Mouse (Mus musculus): ENCODE data around the gene Mrpl1. TPM values are rescaled to one million over a fixed set of nuclear protein-coding genes. Genes with fewer than 3 reads are reported as not detected.

Mrpl1 gene
- total and polyA plus RNA-seq, 3 experiments: 3.1 to 50.9 (median 42.5) TPM

DNA sequence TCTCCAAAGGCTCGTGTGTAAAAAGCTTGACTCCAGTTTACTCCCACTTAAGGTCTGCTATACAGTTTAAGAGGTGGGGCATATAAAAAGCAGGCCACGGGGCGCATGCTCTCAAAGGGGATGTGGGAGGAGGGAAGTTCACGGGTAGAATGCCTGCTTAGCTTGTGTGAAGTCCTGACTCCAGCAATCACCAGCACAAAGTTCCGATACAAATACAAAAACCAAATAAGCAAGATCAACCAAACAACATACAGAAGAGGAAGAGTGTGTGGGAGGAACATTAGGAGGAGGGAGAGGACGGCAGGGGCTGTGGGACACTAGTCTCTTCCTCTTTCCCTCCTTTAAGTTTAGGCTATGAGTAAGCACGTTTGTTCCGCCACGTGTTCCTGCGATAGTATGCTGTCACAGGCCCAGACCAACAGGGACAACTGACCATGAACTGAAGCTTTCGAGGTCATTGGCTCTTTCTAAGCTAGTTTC, 32.4 kb upstream of the Mrpl1 start:
- DNase-seq (ENCODE audit: low spot score): peak; percentile 27
- Histone ChIP-seq H3K4me1 (ENCODE audit: insufficient read depth, low read depth, low read length) (peaks cover 18% of the 10 kb centered on the region), H3K27me3 (ENCODE audit: insufficient read depth, low read length) (no peaks in the 10 kb centered on the region; the same call in 1 of the 2 replicates), H3K4me3 (ENCODE audit: low read depth, low read length) (no peak overlapping the region), H3K9me3 (replicated peaks) (no peaks in the 10 kb centered on the region), H3K36me3 (replicated peaks) (no peaks in the 10 kb centered on the region)
- ATAC-seq (ENCODE audit: extremely low read depth, insufficient number of reproducible peaks, low FRiP score, poor library complexity, severe bottlenecking): peak; percentile 70
- no peak for TF ChIP-seq POLR2AphosphoS5 (IDR thresholded peaks at IDR 0.05; ENCODE audit: insufficient replicate concordance, low read depth, low read length)
- TF ChIP-seq CTCF (IDR thresholded peaks at IDR 0.05; ENCODE audit: low read depth, low read length): no peak
- no peak for TF ChIP-seq GATA2 (IDR thresholded peaks at IDR 0.05; ENCODE audit: borderline replicate concordance, low read depth, low read length)
- no peak for TF ChIP-seq GATA1 (IDR thresholded peaks at IDR 0.05; ENCODE audit: borderline replicate concordance, low read length)
- no peak for TF ChIP-seq TAL1 (conservative IDR thresholded peaks at IDR 0.05; ENCODE audit: low read depth, low read length)

DNA sequence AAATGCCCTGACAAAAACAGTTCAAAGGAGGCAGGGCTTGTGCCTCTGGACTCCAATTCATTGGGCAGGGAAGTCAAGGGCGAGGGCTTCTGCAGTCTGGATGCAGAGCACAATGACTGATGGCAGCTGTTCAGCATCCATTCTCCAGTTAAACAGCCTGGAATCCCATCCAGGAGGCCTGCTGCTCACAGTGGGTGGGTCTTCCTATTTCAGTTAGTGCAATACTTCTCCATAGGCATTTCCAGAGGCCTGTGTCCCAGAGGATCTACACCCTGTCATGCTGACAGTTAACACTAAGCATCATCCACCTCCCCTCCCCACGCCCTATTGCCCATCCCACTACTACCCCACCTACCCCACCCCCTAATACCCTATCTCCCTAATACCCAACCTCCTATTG, 26.1 kb upstream of the Mrpl1 start:
- ATAC-seq (ENCODE audit: extremely low read depth, insufficient number of reproducible peaks, low FRiP score, poor library complexity, severe bottlenecking): no peak
- Histone ChIP-seq H3K36me3 (replicated peaks) (no peaks in the 10 kb centered on the region), H3K9me3 (replicated peaks) (no peaks in the 10 kb centered on the region), H3K4me1 (ENCODE audit: insufficient read depth, low read depth, low read length) (peaks cover 16% of the 10 kb centered on the region), H3K4me3 (ENCODE audit: low read depth, low read length) (no peak overlapping the region), H3K27me3 (ENCODE audit: insufficient read depth, low read length) (peaks cover 8% of the 10 kb centered on the region)
- no peak for TF ChIP-seq POLR2AphosphoS5 (IDR thresholded peaks at IDR 0.05; ENCODE audit: insufficient replicate concordance, low read depth, low read length)
- TF ChIP-seq CTCF (IDR thresholded peaks at IDR 0.05; ENCODE audit: low read depth, low read length): no peak
- no peak for TF ChIP-seq GATA2 (IDR thresholded peaks at IDR 0.05; ENCODE audit: borderline replicate concordance, low read depth, low read length)
- DNase-seq (ENCODE audit: low spot score): no peak

GRCm38 (mm10) chr5:96183987-96184386, 25.3 kb upstream of the Mrpl1 start:
- no peak overlapping the region for H3K4me3 ChIP-seq (ENCODE audit: low read depth, low read length)
- ATAC-seq (ENCODE audit: extremely low read depth, insufficient number of reproducible peaks, low FRiP score, poor library complexity, severe bottlenecking) (no peak), DNase-seq (ENCODE audit: low spot score) (no peak)
- H3K36me3 ChIP-seq (replicated peaks): no peaks in the 10 kb centered on the region
- peaks cover 16% of the 10 kb centered on the region for H3K4me1 ChIP-seq (ENCODE audit: insufficient read depth, low read depth, low read length)
- peaks cover 9% of the 10 kb centered on the region for H3K27me3 ChIP-seq (ENCODE audit: insufficient read depth, low read length)
- H3K9me3 ChIP-seq (replicated peaks): no peaks in the 10 kb centered on the region
- TF ChIP-seq POLR2AphosphoS5 (IDR thresholded peaks at IDR 0.05; ENCODE audit: insufficient replicate concordance, low read depth, low read length): no peak
- no peak for TF ChIP-seq GATA1 (IDR thresholded peaks at IDR 0.05; ENCODE audit: borderline replicate concordance, low read length)
- TF ChIP-seq TAL1 (conservative IDR thresholded peaks at IDR 0.05; ENCODE audit: low read depth, low read length): no peak
- no peak for TF ChIP-seq GATA2 (IDR thresholded peaks at IDR 0.05; ENCODE audit: borderline replicate concordance, low read depth, low read length)
- no peak for TF ChIP-seq CTCF (IDR thresholded peaks at IDR 0.05; ENCODE audit: low read depth, low read length)

GRCm38 (mm10) chr5:96189761-96190160, 19.5 kb upstream of the Mrpl1 start:
- no peak overlapping the region for H3K4me3 ChIP-seq (ENCODE audit: low read depth, low read length)

GRCm38 (mm10) chr5:96191251-96191650, 18.0 kb upstream of the Mrpl1 start:
- no peak for ATAC-seq (ENCODE audit: extremely low read depth, insufficient number of reproducible peaks, low FRiP score, poor library complexity, severe bottlenecking)
- DNase-seq (ENCODE audit: low spot score): no peak

More at GRCm38 (mm10) chr5:96189761-96190160, 19.5 kb upstream of the Mrpl1 start:
- no peak for DNase-seq (ENCODE audit: low spot score)
- Histone ChIP-seq H3K27me3 (ENCODE audit: insufficient read depth, low read length) (0 out of 2 replicates have a peak, but pooled peaks cover 7% of the 10 kb centered on the region), H3K36me3 (replicated peaks) (no peaks in the 10 kb centered on the region), H3K4me1 (ENCODE audit: insufficient read depth, low read depth, low read length) (peaks cover 9% of the 10 kb centered on the region), H3K9me3 (replicated peaks) (no peaks in the 10 kb centered on the region)
- ATAC-seq (ENCODE audit: extremely low read depth, insufficient number of reproducible peaks, low FRiP score, poor library complexity, severe bottlenecking): no peak
- TF ChIP-seq GATA1 (IDR thresholded peaks at IDR 0.05; ENCODE audit: borderline replicate concordance, low read length): no peak

GRCm38 (mm10) chr5:96196547-96197052, 12.7 kb upstream of the Mrpl1 start:
- no peaks in the 10 kb centered on the region for H3K27me3 ChIP-seq (ENCODE audit: insufficient read depth, low read length)
- no peaks in the 10 kb centered on the region for H3K36me3 ChIP-seq (replicated peaks)
- no peaks in the 10 kb centered on the region for H3K9me3 ChIP-seq (replicated peaks)
- H3K4me1 ChIP-seq (ENCODE audit: insufficient read depth, low read depth, low read length): peaks cover 19% of the 10 kb centered on the region
- H3K4me3 ChIP-seq (ENCODE audit: low read depth, low read length): no peak overlapping the region
- ATAC-seq (ENCODE audit: extremely low read depth, insufficient number of reproducible peaks, low FRiP score, poor library complexity, severe bottlenecking): no peak
- DNase-seq (ENCODE audit: low spot score): no peak
- TF ChIP-seq CTCF (IDR thresholded peaks at IDR 0.05; ENCODE audit: low read depth, low read length): no peak
- no peak for TF ChIP-seq GATA2 (IDR thresholded peaks at IDR 0.05; ENCODE audit: borderline replicate concordance, low read depth, low read length)
- no peak for TF ChIP-seq POLR2AphosphoS5 (IDR thresholded peaks at IDR 0.05; ENCODE audit: insufficient replicate concordance, low read depth, low read length)
- no peak for TF ChIP-seq TAL1 (conservative IDR thresholded peaks at IDR 0.05; ENCODE audit: low read depth, low read length)
- TF ChIP-seq GATA1 (IDR thresholded peaks at IDR 0.05; ENCODE audit: borderline replicate concordance, low read length): no peak

More at GRCm38 (mm10) chr5:96191251-96191650, 18.0 kb upstream of the Mrpl1 start:
- H3K27me3 ChIP-seq (ENCODE audit: insufficient read depth, low read length): 0 out of 2 replicates have a peak, but pooled peaks cover 7% of the 10 kb centered on the region
- peaks cover 9% of the 10 kb centered on the region for H3K4me1 ChIP-seq (ENCODE audit: insufficient read depth, low read depth, low read length)
- no peaks in the 10 kb centered on the region for H3K36me3 ChIP-seq (replicated peaks)
- no peak for TF ChIP-seq GATA1 (IDR thresholded peaks at IDR 0.05; ENCODE audit: borderline replicate concordance, low read length)
- TF ChIP-seq POLR2AphosphoS5 (IDR thresholded peaks at IDR 0.05; ENCODE audit: insufficient replicate concordance, low read depth, low read length): no peak
- no peak for TF ChIP-seq CTCF (IDR thresholded peaks at IDR 0.05; ENCODE audit: low read depth, low read length)
- no peak for TF ChIP-seq TAL1 (conservative IDR thresholded peaks at IDR 0.05; ENCODE audit: low read depth, low read length)
- TF ChIP-seq GATA2 (IDR thresholded peaks at IDR 0.05; ENCODE audit: borderline replicate concordance, low read depth, low read length): no peak
- no peak overlapping the region for H3K4me3 ChIP-seq (ENCODE audit: low read depth, low read length)
- H3K9me3 ChIP-seq (replicated peaks): no peaks in the 10 kb centered on the region
